Mouse (Mus musculus) forebrain, embryonic 16.5 days (tissue): ENCODE measurements around the gene Pla2g15. TPM values are rescaled to one million over a fixed set of nuclear protein-coding genes. Genes with fewer than 3 reads are reported as not detected.

Source experiments
- ATAC-seq: fragments of 200-750 bp; cut with Nextera tagmentation; 2 replicates; pipeline ENCODE4 v1.8.0; 2017; ENCODE audit warnings: mild to moderate bottlenecking, moderate library complexity
- H3K27ac ChIP-seq: fragments of 300-500 bp; sonication (generic); 2 replicates; pipeline ENCODE4 v1.5.1; 2014; ENCODE audit warnings: low read length, control low read depth
- H3K27me3 ChIP-seq: fragments of 300-500 bp; sonication (generic); replicated peaks from 2 replicates; pipeline ENCODE4 v1.6.1; 2014; ENCODE audit warnings: low read length; ENCODE audit not compliant: control insufficient read depth, insufficient read depth
- H3K36me3 ChIP-seq: fragments of 300-500 bp; sonication (generic); 2 replicates; pipeline ENCODE4 v1.6.1; 2014; ENCODE audit not compliant: control insufficient read depth, insufficient read depth
- H3K4me1 ChIP-seq: fragments of 300-500 bp; sonication (generic); replicated peaks from 2 replicates; pipeline ENCODE4 v1.6.1; 2014; ENCODE audit warnings: low read length; ENCODE audit not compliant: control insufficient read depth, insufficient read depth
- H3K4me2 ChIP-seq: fragments of 300-500 bp; sonication (generic); 2 replicates; pipeline ENCODE4 v1.6.1; 2014; ENCODE audit warnings: mild to moderate bottlenecking, low read length, control low read depth
- H3K4me3 ChIP-seq: fragments of 300-500 bp; sonication (generic); replicated peaks from 2 replicates; pipeline ENCODE4 v1.5.1; 2014; ENCODE audit warnings: mild to moderate bottlenecking, low read length, control low read depth
- H3K9ac ChIP-seq: fragments of 300-500 bp; sonication (generic); replicated peaks from 2 replicates; pipeline ENCODE4 v1.6.1; 2014; ENCODE audit warnings: low read depth, low read length, control low read depth
- H3K9me3 ChIP-seq: fragments of 300-500 bp; sonication (generic); 2 replicates; pipeline ENCODE4 v1.6.1; 2016; ENCODE audit warnings: low read length; ENCODE audit not compliant: control insufficient read depth
- WGBS: fragments of 180-500 bp; shearing (Covaris S2); extraction: QIAGEN DNeasy Blood & Tissue Kit; methylation state at CpG from one replicate; pipeline ENCODE4 v1.1.7; 2014; 5-methylcytosine and 5-hydroxymethylcytosine counted together
- polyA plus RNA-seq: library from polyadenylated mRNA; unstranded; fragments of >200 nt; fragmentation: Nextera tagmentation; extraction: Ambion mirVana; gene quantifications from 2 replicates; pipeline ENCODE4 v1.2.1, GENCODE M21; 2015

Pla2g15 gene
- polyA plus RNA-seq, 1 experiment from 2014 or later: 20.6 TPM

- H3K4me1 ChIP-seq: peaks cover 13% of the 10 kb centered on the region
- no peak overlapping the region for H3K27ac ChIP-seq
- WGBS: 90% methylated on average over 11 of the region's 11 CpGs
- no peak for ATAC-seq
- H3K27me3 ChIP-seq: peaks cover 35% of the 10 kb centered on the region
- H3K4me3 ChIP-seq: no peak overlapping the region
- H3K36me3 ChIP-seq: peaks cover 5% of the 10 kb centered on the region; the same call in 1 of the 2 replicates
- H3K9me3 ChIP-seq: no peaks in the 10 kb centered on the region
- no peak overlapping the region for H3K9ac ChIP-seq
- H3K4me2 ChIP-seq: no peak overlapping the region
Observed at GRCm38 (mm10) chr8:106132356-106132755, 17.8 kb upstream of the Pla2g15 start.

- H3K4me3 ChIP-seq: no peak overlapping the region
- H3K9ac ChIP-seq: no peak overlapping the region
- no peak overlapping the region for H3K4me2 ChIP-seq
- peaks cover 4% of the 10 kb centered on the region; the same call in 1 of the 2 replicates for H3K36me3 ChIP-seq
- peaks cover 17% of the 10 kb centered on the region for H3K4me1 ChIP-seq
- H3K27me3 ChIP-seq: peaks cover 39% of the 10 kb centered on the region
- H3K27ac ChIP-seq: no peak overlapping the region
- WGBS: 67% methylated on average over 13 of the region's 13 CpGs
- no peak for ATAC-seq
- H3K9me3 ChIP-seq: no peaks in the 10 kb centered on the region
Observed at GRCm38 (mm10) chr8:106133526-106133925, 16.7 kb upstream of the Pla2g15 start.

DNA sequence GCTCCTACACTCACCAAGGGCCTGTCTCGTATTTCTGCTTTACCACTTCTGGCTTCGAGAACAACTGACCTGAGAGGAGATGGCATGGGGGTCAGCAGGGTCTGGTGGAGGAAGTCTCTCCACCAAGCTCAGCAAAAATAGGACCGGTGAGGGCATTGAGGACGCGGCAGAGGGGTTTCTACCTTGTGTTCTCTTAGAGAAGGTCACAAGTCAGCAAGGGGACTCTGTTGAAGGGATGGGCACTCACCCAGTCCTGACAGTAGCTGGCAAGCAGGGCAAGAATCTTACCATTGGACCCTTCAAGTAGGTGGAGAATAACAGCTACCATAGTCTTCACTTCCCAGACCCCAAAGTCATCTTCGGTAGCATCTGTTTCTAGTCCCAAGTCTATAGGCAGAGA, 16.3 kb upstream of the Pla2g15 start:
- Histone ChIP-seq H3K27me3 (peaks cover 43% of the 10 kb centered on the region), H3K4me3 (no peak overlapping the region), H3K4me2 (no peak overlapping the region), H3K9me3 (no peaks in the 10 kb centered on the region), H3K36me3 (peaks cover under 1% of the 10 kb centered on the region; the same call in 1 of the 2 replicates), H3K27ac (no peak overlapping the region), H3K9ac (no peak overlapping the region), H3K4me1 (peaks cover 17% of the 10 kb centered on the region)
- no peak for ATAC-seq
- 70% methylated on average over 6 of the region's 6 CpGs for WGBS

DNA sequence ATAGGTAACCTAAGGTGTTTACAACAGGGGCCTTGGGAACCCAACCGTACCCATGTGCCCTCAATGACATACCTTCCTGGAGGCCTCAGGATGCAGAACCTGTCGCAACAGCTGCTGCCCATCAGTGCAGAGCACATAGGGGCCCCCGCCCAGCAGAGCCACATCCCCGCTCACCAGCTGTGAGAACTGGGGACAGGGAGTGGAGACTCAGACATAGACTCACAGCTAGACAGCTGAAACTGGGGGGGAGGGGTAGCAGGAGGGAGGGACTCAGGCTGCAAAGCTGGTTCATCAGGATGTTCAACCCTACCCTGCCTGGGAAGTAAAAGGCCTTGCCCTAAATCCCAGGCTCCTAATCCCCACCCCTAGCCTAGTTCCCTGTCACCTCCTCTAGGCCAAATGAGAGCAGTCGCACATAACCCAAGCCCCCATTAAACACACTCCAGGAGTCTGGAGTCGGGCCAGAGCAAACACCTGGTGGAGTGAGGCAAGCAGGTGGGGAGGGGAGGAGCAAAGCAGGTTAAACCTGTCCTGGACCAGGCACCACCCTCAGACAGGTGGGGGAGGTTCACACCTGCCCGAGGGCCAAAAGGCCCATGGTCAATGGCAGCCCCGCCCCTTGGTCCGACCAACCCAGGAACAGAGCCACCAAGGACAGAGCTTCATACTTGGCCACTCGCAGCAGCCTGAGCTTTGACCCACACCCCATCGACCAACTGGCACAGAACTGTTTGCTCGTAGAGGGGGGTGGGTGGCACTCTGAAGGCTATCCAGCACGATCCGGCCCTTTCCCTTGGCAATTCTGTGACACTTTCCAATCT, 15.2 kb upstream of the Pla2g15 start:
- ATAC-seq: no peak
- Histone ChIP-seq H3K9me3 (no peaks in the 10 kb centered on the region), H3K27ac (no peak overlapping the region), H3K4me1 (peaks cover 17% of the 10 kb centered on the region), H3K4me2 (no peak overlapping the region), H3K9ac (no peak overlapping the region), H3K4me3 (no peak overlapping the region), H3K36me3 (no peaks in the 10 kb centered on the region), H3K27me3 (peaks cover 53% of the 10 kb centered on the region)
- 28% methylated on average over 14 of the region's 14 CpGs for WGBS

DNA sequence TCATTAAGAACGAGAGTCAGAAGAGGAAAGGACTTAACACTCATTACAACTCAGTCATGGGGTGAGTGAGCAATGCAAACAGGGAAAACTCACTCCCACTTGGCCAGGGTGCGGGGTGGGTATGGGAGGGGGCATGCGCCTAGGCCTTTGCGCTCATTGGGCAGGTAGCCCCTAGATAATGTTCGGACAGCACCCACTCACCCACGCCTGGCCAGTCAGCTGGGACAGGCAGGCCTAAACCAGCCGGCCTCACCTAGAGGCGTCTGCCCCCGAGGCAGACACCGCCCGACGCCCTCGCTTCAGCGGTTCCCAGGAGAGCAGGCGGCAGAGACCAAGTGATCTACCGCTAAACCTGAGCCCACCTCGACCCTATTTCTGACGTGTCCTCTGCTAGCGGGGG, 14.5 kb upstream of the Pla2g15 start:
- H3K27me3 ChIP-seq: peaks cover 53% of the 10 kb centered on the region
- no peak overlapping the region for H3K9ac ChIP-seq
- H3K36me3 ChIP-seq: no peaks in the 10 kb centered on the region
- ATAC-seq: no peak
- peak overlapping the region; percentile 34; the same call in 1 of the 2 replicates for H3K4me3 ChIP-seq
- WGBS: 8% methylated on average over 19 of the region's 19 CpGs
- H3K4me2 ChIP-seq: no peak overlapping the region
- H3K9me3 ChIP-seq: no peaks in the 10 kb centered on the region
- H3K27ac ChIP-seq: no peak overlapping the region
- H3K4me1 ChIP-seq: peaks cover 17% of the 10 kb centered on the region

DNA sequence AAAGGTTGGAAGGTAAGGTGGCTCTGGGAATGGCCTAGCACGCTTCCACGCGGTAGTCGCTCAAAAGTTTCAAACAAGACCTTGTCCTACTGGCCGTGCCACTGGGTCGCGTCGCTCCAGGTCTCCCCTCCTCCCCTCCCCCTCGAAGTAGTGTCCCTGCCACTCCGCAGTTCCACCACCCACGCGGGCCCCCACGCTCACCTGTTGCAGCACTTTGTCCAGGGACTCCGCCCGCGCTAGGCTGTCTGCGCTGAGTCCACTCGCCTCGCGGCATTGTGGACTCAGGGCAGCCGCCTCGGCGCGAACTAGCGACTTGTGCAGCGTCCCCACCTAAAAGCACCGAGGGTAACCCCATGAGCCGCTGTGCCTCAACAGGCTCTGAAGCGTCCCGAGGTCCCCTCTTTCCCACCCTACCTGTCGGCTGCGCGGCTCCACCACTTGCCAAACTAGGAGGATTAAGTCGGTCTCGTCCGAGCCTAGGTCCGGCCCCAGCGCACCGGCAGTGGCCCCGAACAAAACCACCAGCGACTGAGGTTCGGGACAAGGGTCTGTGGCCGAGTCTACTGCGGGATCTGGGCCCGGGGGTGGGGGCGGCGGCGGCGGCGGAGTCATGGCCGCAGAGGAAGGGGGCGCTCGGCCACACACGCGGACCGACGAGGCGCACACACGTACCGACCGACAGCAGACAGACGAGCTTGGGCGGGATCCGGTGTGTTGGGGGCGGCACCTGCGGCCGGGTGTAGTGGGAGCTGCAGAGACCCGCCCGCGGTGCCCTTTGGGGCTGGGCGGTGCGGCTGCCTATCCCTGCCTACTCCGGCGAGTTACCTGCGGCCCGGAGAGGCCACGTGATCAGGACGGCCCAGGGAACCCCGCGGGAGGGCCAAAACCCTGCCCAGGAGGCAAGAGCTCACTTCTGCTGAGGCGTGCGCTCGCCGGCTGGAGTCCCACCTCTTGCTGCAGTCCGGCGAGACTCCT, 13.8 kb upstream of the Pla2g15 start, which contains the start of gene Esrp2:
Gene Esrp2 (minus strand): TSS at position 819 of the 975 bp plus-strand sequence.
- peak within 1 kb of the TSS; percentile 70 for H3K4me2 ChIP-seq
- WGBS: 1% methylated on average over 85 of the region's 86 CpGs
- ATAC-seq: no peak
- H3K9me3 ChIP-seq: no peaks in the 10 kb centered on the region
- no peak within 1 kb of the TSS for H3K27ac ChIP-seq
- peak within 1 kb of the TSS; percentile 48 for H3K9ac ChIP-seq
- H3K27me3 ChIP-seq: peaks cover 53% of the 10 kb centered on the region
- peaks cover 17% of the 10 kb centered on the region for H3K4me1 ChIP-seq
- no peaks in the 10 kb centered on the region for H3K36me3 ChIP-seq
- peak within 1 kb of the TSS; percentile 45 for H3K4me3 ChIP-seq

DNA sequence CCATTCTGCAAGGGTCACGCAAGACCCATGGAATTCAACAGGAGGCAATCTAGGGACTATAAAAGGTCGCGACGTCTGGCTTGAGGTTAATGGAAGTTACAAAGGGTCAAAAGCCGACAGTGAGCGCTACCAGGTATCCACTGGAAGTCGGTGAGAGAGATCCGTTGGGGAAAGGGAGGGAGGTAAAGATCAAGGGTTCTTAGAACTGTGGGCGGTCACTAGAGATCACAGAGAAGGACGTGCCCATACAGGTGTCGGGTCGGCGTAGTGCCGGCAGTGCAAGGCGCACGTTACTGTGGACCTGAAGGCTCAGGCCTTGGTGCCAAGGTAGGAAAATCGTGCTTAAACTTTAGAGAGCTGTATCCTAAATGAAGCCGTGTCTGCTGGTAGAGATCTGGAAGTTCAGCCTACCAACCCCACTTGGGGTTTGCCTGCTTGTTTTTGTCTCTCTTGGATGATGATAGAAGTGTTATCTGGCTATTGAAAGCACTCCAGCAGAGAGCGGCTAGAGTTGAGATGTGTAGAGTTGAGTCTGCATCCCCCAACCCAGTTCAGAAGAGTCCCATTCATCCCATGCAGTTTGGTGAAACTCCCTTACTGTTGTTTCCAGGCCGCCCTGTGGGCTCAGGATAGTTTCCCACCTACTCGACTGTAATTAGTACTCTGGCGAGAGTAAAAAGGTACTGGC, 12.8 kb upstream of the Pla2g15 start:
- Histone ChIP-seq H3K27ac (no peak overlapping the region), H3K9ac (peak overlapping the region; percentile 48; the same call in 1 of the 2 replicates), H3K9me3 (no peaks in the 10 kb centered on the region), H3K27me3 (peaks cover 53% of the 10 kb centered on the region), H3K4me3 (peak overlapping the region; percentile 45), H3K4me1 (peaks cover 17% of the 10 kb centered on the region), H3K4me2 (peak overlapping the region; percentile 70), H3K36me3 (no peaks in the 10 kb centered on the region)
- no peak for ATAC-seq
- 4% methylated on average over 22 of the region's 22 CpGs for WGBS

DNA sequence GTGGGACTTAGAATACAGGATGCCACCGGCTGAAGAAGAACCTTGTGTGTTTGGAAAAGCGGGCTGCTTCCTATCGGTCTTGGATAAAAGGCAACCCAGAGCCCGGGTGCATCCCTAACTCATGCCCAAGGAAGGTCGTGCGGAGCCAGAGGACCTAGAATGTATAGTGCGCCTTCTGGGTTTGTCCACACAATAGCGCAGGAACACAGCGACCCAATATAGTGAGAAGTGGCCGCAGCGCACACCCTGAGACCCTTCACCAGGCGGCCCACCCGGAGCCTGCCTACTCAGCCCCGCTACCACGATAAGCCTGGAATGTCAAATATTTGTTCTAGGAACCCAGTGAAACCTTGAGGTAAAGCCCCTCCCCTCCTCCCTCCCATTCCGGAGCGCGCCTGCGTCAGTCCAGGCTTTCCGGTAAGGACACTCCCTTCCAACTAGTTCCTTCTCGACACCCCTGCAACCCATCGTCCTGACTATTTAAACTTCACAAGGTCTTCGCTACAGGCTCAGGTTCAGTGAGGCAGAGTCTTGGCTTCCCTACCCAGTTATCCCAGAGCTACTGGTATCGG, 12.2 kb upstream of the Pla2g15 start:
- peak overlapping the region; percentile 40 for H3K9ac ChIP-seq
- peak overlapping the region; percentile 45 for H3K4me3 ChIP-seq
- peaks cover 53% of the 10 kb centered on the region for H3K27me3 ChIP-seq
- no peak for ATAC-seq
- H3K4me2 ChIP-seq: peak overlapping the region; percentile 70
- under 1% methylated on average over 24 of the region's 24 CpGs for WGBS
- no peaks in the 10 kb centered on the region for H3K9me3 ChIP-seq
- no peak overlapping the region for H3K27ac ChIP-seq
- H3K36me3 ChIP-seq: no peaks in the 10 kb centered on the region
- peaks cover 17% of the 10 kb centered on the region for H3K4me1 ChIP-seq
